Mouse (Mus musculus): ENCODE results near the gene Dnajc21. TPM values are rescaled to one million over a fixed set of nuclear protein-coding genes. Genes with fewer than 3 reads are reported as not detected.
"Not testable (repeated sequence)": the region's sequence is repeated elsewhere in the genome, so short reads cannot be mapped to it uniquely, and the experiment has no call there.

Dnajc21 gene
- polyA plus RNA-seq (2012; rRNA removed), result 1.5 and 1.8 TPM in 2 replicates

DNA sequence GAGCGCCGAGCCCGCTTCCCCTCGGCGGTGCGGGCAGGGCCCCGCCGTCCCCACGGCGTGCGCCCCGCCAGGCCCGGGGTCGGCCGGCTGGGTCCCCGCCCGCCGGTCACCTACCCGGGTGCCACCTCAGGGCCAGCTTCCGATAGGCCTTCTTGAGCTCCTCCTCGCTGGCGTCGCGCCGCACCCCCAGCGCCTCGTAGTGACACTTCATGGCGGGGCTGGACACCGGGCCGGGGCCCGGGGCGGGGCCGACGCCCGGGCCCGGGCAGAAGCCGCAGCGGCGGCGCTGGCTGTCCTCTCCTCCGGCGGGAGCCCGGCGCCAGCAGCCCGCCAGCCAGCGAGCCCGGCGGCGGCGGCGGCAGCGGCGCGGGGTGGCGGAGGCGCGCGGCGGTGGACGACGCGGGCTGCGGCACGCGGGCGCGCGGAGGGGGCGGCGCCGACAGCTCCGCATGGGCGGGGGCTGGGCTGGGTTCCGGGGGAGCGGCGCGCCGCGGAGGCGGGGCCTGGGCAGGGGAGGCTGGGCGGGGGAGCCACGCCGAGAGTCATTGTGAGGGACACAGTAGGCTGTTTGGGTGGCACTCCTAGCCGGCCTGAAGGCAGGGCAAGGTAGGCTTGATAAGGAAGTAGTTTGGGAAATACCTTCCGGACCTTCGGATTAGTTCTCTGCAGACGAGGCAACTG lies at the start of gene Dnajc21:
Gene Dnajc21, minus strand, starts transcription at position 366 of the 681 bp plus-strand sequence.
- Histone ChIP-seq H3K27ac (ENCODE audit: control insufficient read depth, insufficient read depth, low read length) (no peak within 1 kb of the TSS), H3K4me3 (ENCODE audit: control insufficient read depth, insufficient read depth, low read length) (peak within 1 kb of the TSS; percentile 79), H3K27me3 (ENCODE audit: control insufficient read depth, insufficient read depth, low read length) (no peaks in the 10 kb centered on the region), H3K4me1 (replicated peaks; ENCODE audit: control insufficient read depth, insufficient read depth, low read length) (0 out of 2 replicates have a peak, but pooled peaks cover 8% of the 10 kb centered on the region), H3K36me3 (ENCODE audit: control insufficient read depth, insufficient read depth, low read length) (peaks cover 1% of the 10 kb centered on the region; the same call in 1 of the 2 replicates)
- WGBS, result 5% methylated on average over 76 of the region's 87 CpGs
- DNase-seq, result peak; percentile 85
- no peak for TF ChIP-seq CTCF (IDR thresholded peaks at IDR 0.05; ENCODE audit: borderline replicate concordance, control insufficient read depth, extremely low read depth, insufficient read depth, low read length, poor library complexity)
- TF ChIP-seq POLR2A (IDR thresholded peaks at IDR 0.05; ENCODE audit: control insufficient read depth, extremely low read depth, insufficient read depth, low read length, poor library complexity), result no peak

DNA sequence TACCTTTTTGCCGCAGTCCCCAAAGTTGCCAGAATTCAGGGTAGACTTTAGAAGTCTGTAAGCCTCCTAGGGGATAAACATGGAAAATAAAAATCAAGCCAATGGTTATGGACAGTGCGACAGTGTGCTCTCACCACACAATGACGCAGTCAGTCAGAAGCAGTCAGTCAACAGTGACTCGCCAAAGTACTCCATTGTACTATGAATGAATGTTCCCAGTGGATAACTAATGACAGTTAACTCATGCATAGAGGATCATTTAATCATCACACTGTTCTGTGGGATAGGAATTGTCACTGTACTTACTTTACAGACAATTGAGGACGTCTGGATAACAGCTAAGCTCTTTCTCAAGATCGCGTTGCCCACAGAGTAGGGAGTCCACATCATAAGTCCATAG lies 44.9 kb upstream of the Dnajc21 start:
- no peak for DNase-seq
- no peaks in the 10 kb centered on the region for H3K4me1 ChIP-seq (replicated peaks; ENCODE audit: control insufficient read depth, insufficient read depth, low read length)
- no peak overlapping the region for H3K4me3 ChIP-seq (ENCODE audit: control insufficient read depth, insufficient read depth, low read length)
- no peaks in the 10 kb centered on the region for H3K36me3 ChIP-seq (ENCODE audit: control insufficient read depth, insufficient read depth, low read length)
- no peak overlapping the region for H3K27ac ChIP-seq (ENCODE audit: control insufficient read depth, insufficient read depth, low read length)
- 95% methylated on average over 7 of the region's 7 CpGs for WGBS
- H3K27me3 ChIP-seq (ENCODE audit: control insufficient read depth, insufficient read depth, low read length), result no peaks in the 10 kb centered on the region
- no peak for TF ChIP-seq CTCF (IDR thresholded peaks at IDR 0.05; ENCODE audit: borderline replicate concordance, control insufficient read depth, extremely low read depth, insufficient read depth, low read length, poor library complexity)
- TF ChIP-seq POLR2A (IDR thresholded peaks at IDR 0.05; ENCODE audit: control insufficient read depth, extremely low read depth, insufficient read depth, low read length, poor library complexity), result no peak

DNA sequence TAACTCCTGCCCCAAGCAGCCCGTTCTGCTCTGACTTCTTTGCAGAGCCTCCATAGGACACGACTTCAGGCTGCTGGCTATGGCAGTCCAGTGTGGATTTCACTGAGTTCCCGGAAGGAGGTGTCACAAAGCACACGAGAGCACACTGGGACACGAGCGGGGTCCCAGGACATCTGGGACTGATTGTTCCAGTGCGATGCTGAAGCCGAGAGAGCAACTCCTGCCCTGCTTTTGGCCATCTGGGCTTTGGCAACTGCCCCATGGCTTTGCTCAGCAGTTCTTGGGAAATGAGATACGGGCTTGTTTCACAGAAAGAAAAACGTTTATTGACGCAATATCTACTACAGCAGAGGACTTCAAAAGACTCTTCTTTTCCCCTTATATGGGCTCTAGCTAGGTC lies 35.8 kb upstream of the Dnajc21 start:
- 84% methylated on average over 11 of the region's 11 CpGs for WGBS
- Histone ChIP-seq H3K4me3 (ENCODE audit: control insufficient read depth, insufficient read depth, low read length) (no peak overlapping the region), H3K27me3 (ENCODE audit: control insufficient read depth, insufficient read depth, low read length) (no peaks in the 10 kb centered on the region), H3K27ac (ENCODE audit: control insufficient read depth, insufficient read depth, low read length) (no peak overlapping the region), H3K36me3 (ENCODE audit: control insufficient read depth, insufficient read depth, low read length) (no peaks in the 10 kb centered on the region), H3K4me1 (replicated peaks; ENCODE audit: control insufficient read depth, insufficient read depth, low read length) (no peaks in the 10 kb centered on the region; the same call in 1 of the 2 replicates)
- TF ChIP-seq CTCF (IDR thresholded peaks at IDR 0.05; ENCODE audit: borderline replicate concordance, control insufficient read depth, extremely low read depth, insufficient read depth, low read length, poor library complexity) (no peak), POLR2A (IDR thresholded peaks at IDR 0.05; ENCODE audit: control insufficient read depth, extremely low read depth, insufficient read depth, low read length, poor library complexity) (no peak)
- no peak for DNase-seq

DNA sequence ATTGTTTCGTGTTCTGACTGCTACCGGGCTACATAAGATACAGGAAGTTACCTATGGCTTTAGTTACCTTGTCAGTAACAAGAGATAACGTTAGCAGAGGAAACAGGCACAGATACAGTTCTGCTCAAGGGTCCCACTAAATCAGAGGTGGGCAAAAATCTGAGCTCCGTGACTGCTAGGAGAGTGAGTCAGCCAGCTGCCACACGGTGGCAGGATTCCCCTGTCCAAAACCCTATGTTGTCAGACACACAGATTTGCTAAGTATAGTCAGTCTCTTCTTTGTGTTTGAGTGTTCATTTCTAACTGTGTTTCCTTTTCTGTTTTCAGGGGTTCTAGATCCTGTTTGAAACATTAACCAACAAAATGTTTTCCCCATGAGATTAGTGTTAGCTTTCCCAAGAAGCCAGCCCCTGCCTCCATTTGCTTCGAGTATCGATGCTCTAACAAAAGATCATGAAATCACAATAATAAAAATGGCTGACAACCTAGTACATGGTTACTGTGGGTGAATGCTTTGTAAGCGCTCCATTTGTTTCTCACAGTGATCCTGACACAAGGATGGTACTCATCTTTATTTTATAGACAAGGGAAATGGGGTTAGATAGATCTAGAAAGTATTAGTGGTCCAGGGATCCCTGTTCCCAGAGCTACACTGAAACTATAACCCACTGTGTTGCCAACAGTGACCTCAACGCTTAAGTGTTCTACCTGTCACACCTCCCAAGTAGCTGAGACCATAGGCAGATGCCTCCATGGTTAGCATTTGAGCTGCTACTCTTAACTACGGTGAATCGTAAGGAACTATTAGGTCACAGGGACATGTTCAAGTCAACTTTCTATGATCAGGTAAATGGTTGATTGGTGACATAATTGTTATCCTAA lies 30.8 kb upstream of the Dnajc21 start:
- DNase-seq, result no peak
- WGBS, result 60% methylated on average over 11 of the region's 11 CpGs
- Histone ChIP-seq H3K4me3 (ENCODE audit: control insufficient read depth, insufficient read depth, low read length) (no peak overlapping the region), H3K36me3 (ENCODE audit: control insufficient read depth, insufficient read depth, low read length) (no peaks in the 10 kb centered on the region), H3K27ac (ENCODE audit: control insufficient read depth, insufficient read depth, low read length) (no peak overlapping the region), H3K27me3 (ENCODE audit: control insufficient read depth, insufficient read depth, low read length) (no peaks in the 10 kb centered on the region), H3K4me1 (replicated peaks; ENCODE audit: control insufficient read depth, insufficient read depth, low read length) (no peaks in the 10 kb centered on the region; the same call in 1 of the 2 replicates)
- TF ChIP-seq CTCF (IDR thresholded peaks at IDR 0.05; ENCODE audit: borderline replicate concordance, control insufficient read depth, extremely low read depth, insufficient read depth, low read length, poor library complexity) (no peak), POLR2A (IDR thresholded peaks at IDR 0.05; ENCODE audit: control insufficient read depth, extremely low read depth, insufficient read depth, low read length, poor library complexity) (no peak)

DNA sequence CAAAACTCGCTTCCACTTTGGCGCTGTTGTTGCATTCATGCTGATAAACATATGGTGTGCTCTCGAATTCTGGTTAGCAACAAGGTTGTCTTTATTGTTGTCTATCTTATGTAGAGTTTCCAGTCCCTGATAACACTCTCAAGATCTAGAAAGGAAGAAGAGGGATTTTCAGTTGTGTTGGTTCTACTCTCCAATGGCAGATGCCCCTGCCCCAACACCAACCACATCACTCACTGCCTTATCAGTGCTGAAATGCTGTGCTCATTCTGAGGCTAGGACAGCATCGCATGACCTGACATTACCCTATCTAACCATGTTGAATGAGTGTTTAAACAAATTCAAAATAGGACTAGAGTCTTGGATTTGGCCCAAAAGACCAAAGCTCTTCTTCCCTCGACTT lies 29.7 kb upstream of the Dnajc21 start:
- no peaks in the 10 kb centered on the region for H3K27me3 ChIP-seq (ENCODE audit: control insufficient read depth, insufficient read depth, low read length)
- no peak for DNase-seq
- no peaks in the 10 kb centered on the region for H3K36me3 ChIP-seq (ENCODE audit: control insufficient read depth, insufficient read depth, low read length)
- WGBS, result 89% methylated on average over 5 of the region's 5 CpGs
- no peak overlapping the region for H3K4me3 ChIP-seq (ENCODE audit: control insufficient read depth, insufficient read depth, low read length)
- no peak overlapping the region for H3K27ac ChIP-seq (ENCODE audit: control insufficient read depth, insufficient read depth, low read length)
- TF ChIP-seq CTCF (IDR thresholded peaks at IDR 0.05; ENCODE audit: borderline replicate concordance, control insufficient read depth, extremely low read depth, insufficient read depth, low read length, poor library complexity), result no peak
- TF ChIP-seq POLR2A (IDR thresholded peaks at IDR 0.05; ENCODE audit: control insufficient read depth, extremely low read depth, insufficient read depth, low read length, poor library complexity), result no peak
- H3K4me1 ChIP-seq (replicated peaks; ENCODE audit: control insufficient read depth, insufficient read depth, low read length), result no peaks in the 10 kb centered on the region

DNA sequence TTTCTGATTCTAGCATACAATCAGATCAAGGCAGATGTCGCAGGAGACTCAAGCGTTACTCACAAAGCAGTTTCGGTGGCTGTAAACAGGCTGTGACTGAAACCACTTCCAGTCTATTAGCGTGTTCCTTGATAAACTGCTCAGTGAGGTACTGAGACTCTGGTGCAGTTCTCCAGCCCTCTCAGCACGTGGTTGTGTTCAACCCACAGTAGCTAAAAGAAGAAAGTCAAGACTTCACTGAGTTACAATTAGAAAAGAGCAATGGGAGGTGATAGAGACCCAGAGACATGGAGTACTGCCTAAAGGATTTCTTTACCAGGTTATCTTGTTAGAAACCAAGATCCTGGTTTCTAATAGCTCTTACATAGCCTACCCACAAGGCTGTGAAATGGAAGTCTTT lies 29.3 kb upstream of the Dnajc21 start:
- no peak for DNase-seq
- Histone ChIP-seq H3K36me3 (ENCODE audit: control insufficient read depth, insufficient read depth, low read length) (no peaks in the 10 kb centered on the region), H3K27ac (ENCODE audit: control insufficient read depth, insufficient read depth, low read length) (no peak overlapping the region), H3K27me3 (ENCODE audit: control insufficient read depth, insufficient read depth, low read length) (no peaks in the 10 kb centered on the region), H3K4me1 (replicated peaks; ENCODE audit: control insufficient read depth, insufficient read depth, low read length) (no peaks in the 10 kb centered on the region), H3K4me3 (ENCODE audit: control insufficient read depth, insufficient read depth, low read length) (no peak overlapping the region)
- 70% methylated on average over 5 of the region's 5 CpGs for WGBS
- TF ChIP-seq CTCF (IDR thresholded peaks at IDR 0.05; ENCODE audit: borderline replicate concordance, control insufficient read depth, extremely low read depth, insufficient read depth, low read length, poor library complexity) (no peak), POLR2A (IDR thresholded peaks at IDR 0.05; ENCODE audit: control insufficient read depth, extremely low read depth, insufficient read depth, low read length, poor library complexity) (no peak)

DNA sequence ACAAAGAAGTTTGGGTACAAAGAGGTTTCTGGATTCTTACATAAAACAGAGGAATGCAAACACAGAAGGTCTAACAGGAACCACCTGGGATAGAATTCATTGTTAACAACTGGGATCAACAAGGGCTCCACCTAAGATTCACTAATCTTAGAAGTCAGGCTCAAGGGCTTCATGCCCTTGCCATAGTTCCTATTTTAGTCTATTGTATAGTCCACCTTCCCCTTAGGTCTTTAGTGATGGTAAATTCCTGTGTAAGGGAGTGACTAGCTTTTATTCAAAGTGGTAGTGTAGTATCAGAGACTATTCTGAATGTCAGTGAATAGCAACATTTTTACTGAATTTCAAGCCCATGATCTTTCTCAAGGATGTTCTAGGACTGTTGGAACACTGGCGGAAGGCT lies 26.4 kb upstream of the Dnajc21 start:
- not testable (repeated sequence) for H3K4me3 ChIP-seq (ENCODE audit: control insufficient read depth, insufficient read depth, low read length); DNase-seq; H3K27me3 ChIP-seq (ENCODE audit: control insufficient read depth, insufficient read depth, low read length); H3K27ac ChIP-seq (ENCODE audit: control insufficient read depth, insufficient read depth, low read length); H3K4me1 ChIP-seq (replicated peaks; ENCODE audit: control insufficient read depth, insufficient read depth, low read length); H3K36me3 ChIP-seq (ENCODE audit: control insufficient read depth, insufficient read depth, low read length)
- 96% methylated on average over 1 of the region's 1 CpGs for WGBS
